In genomic region chr9:45587704-45588103, GRCm38 (mm10) we compare ENCODE assay signal across 17 mouse cellular contexts.
DNase-seq lines count a peak whose midpoint lies in the region; ATAC-seq and TF ChIP-seq lines count a peak whose summit lies in the region.
"Had no signal": no experiment of that assay in that cellular context is flagged by ENCODE, and none has a peak within 500 bp of the region (broad histone marks: within the 10 kb centered on the region; RNA-seq: fewer than 3 reads in every experiment).

No protein-coding gene starts in this region.

- peaks cover 5% of the 10 kb centered on the region; the same call in 1 of the 2 replicates for H3K4me1 ChIP-seq in forebrain, postnatal 0 days (ENCODE audit: insufficient read depth)
- H3K4me1 ChIP-seq in forebrain, embryonic 13.5 days, result peaks cover 30% of the 10 kb centered on the region
- peaks cover 8% of the 10 kb centered on the region for H3K4me1 ChIP-seq in hindbrain, embryonic 16.5 days (ENCODE audit: control insufficient read depth, insufficient read depth, low read depth, low read length)
- H3K4me1 ChIP-seq: embryonic facial prominence, embryonic 10.5 days; heart, embryonic 13.5 days had no signal

- intact Hi-C loops in heart, postnatal 14 days (cut with DNase I), result no loop called here

- no peak overlapping the region for H3K4me3 ChIP-seq in forebrain, postnatal 0 days (ENCODE audit: low read depth, low read length)
- H3K4me3 ChIP-seq in forebrain, embryonic 13.5 days, result no peak overlapping the region
- no peak overlapping the region for H3K4me3 ChIP-seq in layer of hippocampus, adult 2 months
- no peak overlapping the region for H3K4me3 ChIP-seq in hindbrain, embryonic 16.5 days (ENCODE audit: low read length)
- H3K4me3 ChIP-seq: embryonic facial prominence, embryonic 10.5 days; heart, embryonic 13.5 days; hindbrain, embryonic 13.5 days had no signal

- H3K27me3 ChIP-seq in forebrain, postnatal 0 days (ENCODE audit: insufficient read depth, low read length), result no peaks in the 10 kb centered on the region
- H3K27me3 ChIP-seq in forebrain, embryonic 13.5 days, result no peaks in the 10 kb centered on the region
- no peaks in the 10 kb centered on the region for H3K27me3 ChIP-seq in hindbrain, embryonic 16.5 days (replicated peaks; ENCODE audit: control insufficient read depth, insufficient read depth, low read length)
- H3K27me3 ChIP-seq: hindbrain, embryonic 13.5 days had no signal

- no peak for DNase-seq in forebrain, postnatal 0 days
- DNase-seq in layer of hippocampus, adult 18-20 months (ENCODE audit: low spot score in 2 of 2), result peak; percentile 61 to 81
- no peak for DNase-seq in layer of hippocampus, adult 9-10 months (ENCODE audit: low spot score)
- peak in 1 of 2 experiments; percentile 77 for DNase-seq in layer of hippocampus, adult 2 months (ENCODE audit: low spot score in 2 of 2)
- DNase-seq in heart, postnatal 14 days, result no peak
- DNase-seq: adrenal gland, postnatal 10 days; cerebellum, adult 18-20 months; cerebellum, adult 9-11 months; gastrocnemius, postnatal 36 days; heart, adult 11 months; heart, postnatal 4 days had no signal

- WGBS in forebrain, postnatal 0 days, result 60% methylated on average over 7 of the region's 7 CpGs
- 72% methylated on average over 7 of the region's 7 CpGs for WGBS in forebrain, embryonic 13.5 days
- WGBS in hindbrain, embryonic 16.5 days, result 61% methylated on average over 7 of the region's 7 CpGs

- no peak overlapping the region for H3K27ac ChIP-seq in forebrain, postnatal 0 days (ENCODE audit: low read depth, low read length)
- H3K27ac ChIP-seq in forebrain, embryonic 13.5 days, result no peak overlapping the region; the same call in 1 of the 2 replicates
- peak overlapping the region; percentile 89 for H3K27ac ChIP-seq in layer of hippocampus, adult 2 months
- H3K27ac ChIP-seq in hindbrain, embryonic 16.5 days (ENCODE audit: low read depth, low read length), result no peak overlapping the region
- H3K27ac ChIP-seq: embryonic facial prominence, embryonic 10.5 days; heart, embryonic 13.5 days; hindbrain, embryonic 13.5 days had no signal

- H3K9ac ChIP-seq in forebrain, postnatal 0 days, result no peak overlapping the region
- no peak overlapping the region for H3K9ac ChIP-seq in forebrain, embryonic 13.5 days
- H3K9ac ChIP-seq in hindbrain, embryonic 16.5 days (ENCODE audit: low read depth, low read length), result no peak overlapping the region
- H3K9ac ChIP-seq: heart, embryonic 13.5 days; hindbrain, embryonic 13.5 days had no signal

- no peak overlapping the region for H3K4me2 ChIP-seq in forebrain, postnatal 0 days (ENCODE audit: low read depth)
- H3K4me2 ChIP-seq in forebrain, embryonic 13.5 days, result no peak overlapping the region
- H3K4me2 ChIP-seq in hindbrain, embryonic 16.5 days (ENCODE audit: low read length), result no peak overlapping the region
- H3K4me2 ChIP-seq: heart, embryonic 13.5 days; hindbrain, embryonic 13.5 days had no signal

- peak; percentile 38; the same call in 1 of the 2 replicates for ATAC-seq in forebrain, postnatal 0 days
- ATAC-seq in forebrain, embryonic 13.5 days, result no peak
- ATAC-seq in hindbrain, embryonic 16.5 days, result no peak
- ATAC-seq: forebrain, embryonic 14.5 days had no signal

- no peaks in the 10 kb centered on the region for H3K9me3 ChIP-seq in forebrain, postnatal 0 days (ENCODE audit: low read length)
- no peaks in the 10 kb centered on the region for H3K9me3 ChIP-seq in forebrain, embryonic 13.5 days (replicated peaks)
- no peaks in the 10 kb centered on the region for H3K9me3 ChIP-seq in hindbrain, embryonic 16.5 days (ENCODE audit: control insufficient read depth, low read length)
- H3K9me3 ChIP-seq: embryonic facial prominence, embryonic 10.5 days; heart, embryonic 13.5 days; hindbrain, embryonic 13.5 days had no signal

- TF ChIP-seq CTCF in forebrain, postnatal 0 days (IDR thresholded peaks at IDR 0.05; ENCODE audit: low read depth), result no peak
- no peak; the same call in 1 of the 2 replicates for TF ChIP-seq CTCF in layer of hippocampus, adult 2 months (conservative IDR thresholded peaks at IDR 0.05)

- H3K36me3 ChIP-seq in forebrain, postnatal 0 days (ENCODE audit: insufficient read depth), result no peaks in the 10 kb centered on the region
- no peaks in the 10 kb centered on the region for H3K36me3 ChIP-seq in forebrain, embryonic 13.5 days (ENCODE audit: poor library complexity, severe bottlenecking)
- no peaks in the 10 kb centered on the region for H3K36me3 ChIP-seq in hindbrain, embryonic 16.5 days (ENCODE audit: control insufficient read depth, insufficient read depth, low read length)
- H3K36me3 ChIP-seq: embryonic facial prominence, embryonic 10.5 days; heart, embryonic 13.5 days; hindbrain, embryonic 13.5 days had no signal

Comparison
In these comparisons a context has a peak if more than half of its experiments do, and no peak if none do; other contexts are left out.
1. DNase-seq: peak in layer of hippocampus, adult 18-20 months (2 of 2); none in forebrain, postnatal 0 days (single experiment), layer of hippocampus, adult 9-10 months (single experiment) and heart, postnatal 14 days (0 of 2).